Mouse (Mus musculus) midbrain, embryonic 14.5 days (tissue): Measurements from ENCODE around the gene Ccdc173. TPM values are rescaled to one million over a fixed set of nuclear protein-coding genes. Genes with fewer than 3 reads are reported as not detected.
A peak's percentile ranks its signal among the peaks of the same experiment; 100 is the strongest.

ENCODE experiments used
- ATAC-seq: fragments of 200-750 bp; cut with Nextera tagmentation; 2 replicates; pipeline ENCODE4 v1.8.0; 2017; ENCODE audit warnings: moderate number of reproducible peaks, moderate library complexity; ENCODE audit not compliant: low FRiP score, low TSS enrichment
- DNase-seq: peaks from one replicate; pipeline ENCODE4 v3.0.0-alpha.2; 2015
- H3K27ac ChIP-seq: fragments of 300-500 bp; sonication (generic); replicated peaks from 2 replicates; pipeline ENCODE4 v1.5.1; 2014; ENCODE audit warnings: mild to moderate bottlenecking, low read depth, low read length, moderate library complexity
- H3K27me3 ChIP-seq: fragments of 300-500 bp; sonication (generic); 2 replicates; pipeline ENCODE4 v1.6.1; 2014; ENCODE audit warnings: low read length, control low read depth, mixed read lengths; ENCODE audit not compliant: control insufficient read depth, insufficient read depth
- H3K36me3 ChIP-seq: fragments of 300-500 bp; sonication (generic); 2 replicates; pipeline ENCODE4 v1.6.1; 2014; ENCODE audit warnings: low read length, control low read depth; ENCODE audit not compliant: control insufficient read depth, insufficient read depth
- H3K4me1 ChIP-seq: fragments of 300-500 bp; sonication (generic); 2 replicates; pipeline ENCODE4 v1.6.1; 2014; ENCODE audit warnings: mild to moderate bottlenecking, antibody characterized with exemption, low read length, control low read depth; ENCODE audit not compliant: control insufficient read depth, insufficient read depth
- H3K4me2 ChIP-seq: fragments of 300-500 bp; sonication (generic); 2 replicates; pipeline ENCODE4 v1.6.1; 2014; ENCODE audit warnings: mild to moderate bottlenecking, low read length, moderate library complexity
- H3K4me3 ChIP-seq: fragments of 300-500 bp; sonication (generic); replicated peaks from 2 replicates; pipeline ENCODE4 v1.5.1; 2014; ENCODE audit warnings: low read depth, low read length
- H3K9ac ChIP-seq: fragments of 300-500 bp; sonication (generic); replicated peaks from 2 replicates; pipeline ENCODE4 v1.6.1; 2014; ENCODE audit warnings: mild to moderate bottlenecking, low read length, moderate library complexity
- H3K9me3 ChIP-seq: fragments of 300-500 bp; sonication (generic); 2 replicates; pipeline ENCODE4 v1.6.1; 2016; ENCODE audit warnings: low read length, control low read depth, mixed read lengths; ENCODE audit not compliant: control insufficient read depth
- WGBS: fragments of 180-500 bp; shearing (Covaris S2); extraction: QIAGEN DNeasy Blood & Tissue Kit; methylation state at CpG from one replicate; pipeline ENCODE4 v1.1.7; 2014; 5-methylcytosine and 5-hydroxymethylcytosine counted together
- polyA plus RNA-seq: library from polyadenylated mRNA; unstranded; fragments of >200 nt; fragmentation: Nextera tagmentation; extraction: Ambion mirVana; gene quantifications from 2 replicates; pipeline ENCODE4 v1.2.1, GENCODE M21; 2014

The Ccdc173 gene
- polyA plus RNA-seq = 2.5 and 3.0 TPM in 2 replicates

GRCm38 (mm10) chr2:69789429-69790069 lies at the start of gene Ccdc173, which contains the start of gene Phospho2:
Gene Ccdc173, minus strand, starts transcription at chr2:69789575.
Gene Phospho2, plus strand, starts transcription at chr2:69789623.
- Histone ChIP-seq H3K4me2 (peak within 1 kb of the TSS; percentile 68), H3K27me3 (no peaks in the 10 kb centered on the region)
- WGBS = 2% methylated on average over 48 of the region's 48 CpGs

GRCm38 (mm10) chr2:69838707-69839106 lies 49.3 kb upstream of the Ccdc173 start:
- no peak overlapping the region for H3K9ac ChIP-seq
- H3K4me2 ChIP-seq = no peak overlapping the region
- H3K27me3 ChIP-seq = no peaks in the 10 kb centered on the region
- H3K36me3 ChIP-seq = peaks cover 29% of the 10 kb centered on the region
- DNase-seq (no peak), ATAC-seq (no peak)
- H3K9me3 ChIP-seq = no peaks in the 10 kb centered on the region
- H3K4me1 ChIP-seq = no peaks in the 10 kb centered on the region
- no peak overlapping the region for H3K27ac ChIP-seq
- H3K4me3 ChIP-seq = no peak overlapping the region

More at GRCm38 (mm10) chr2:69789429-69790069, at the start of gene Ccdc173, which contains the start of gene Phospho2:
- Histone ChIP-seq H3K9me3 (no peaks in the 10 kb centered on the region), H3K36me3 (peaks cover 11% of the 10 kb centered on the region), H3K4me3 (peak within 1 kb of the TSS; percentile 57), H3K27ac (peak within 1 kb of the TSS; percentile 91), H3K9ac (peak within 1 kb of the TSS; percentile 70), H3K4me1 (peaks cover 7% of the 10 kb centered on the region; the same call in 1 of the 2 replicates)
- DNase-seq (peak; percentile 100), ATAC-seq (peak; percentile 97)

GRCm38 (mm10) chr2:69837996-69838395 lies 48.6 kb upstream of the Ccdc173 start:
- no peak overlapping the region for H3K9ac ChIP-seq
- no peak overlapping the region for H3K4me2 ChIP-seq
- no peak for DNase-seq
- no peak for ATAC-seq
- no peaks in the 10 kb centered on the region for H3K9me3 ChIP-seq
- H3K4me3 ChIP-seq = no peak overlapping the region
- H3K4me1 ChIP-seq = no peaks in the 10 kb centered on the region
- WGBS = 21% methylated on average over 3 of the region's 3 CpGs
- no peak overlapping the region for H3K27ac ChIP-seq
- peaks cover 37% of the 10 kb centered on the region for H3K36me3 ChIP-seq
- no peaks in the 10 kb centered on the region for H3K27me3 ChIP-seq

- no peak overlapping the region for H3K4me3 ChIP-seq
- H3K36me3 ChIP-seq = peaks cover 42% of the 10 kb centered on the region
- H3K4me2 ChIP-seq = no peak overlapping the region
- no peaks in the 10 kb centered on the region for H3K9me3 ChIP-seq
- no peak overlapping the region for H3K27ac ChIP-seq
- DNase-seq (no peak), ATAC-seq (no peak)
- H3K9ac ChIP-seq = no peak overlapping the region
- H3K4me1 ChIP-seq = no peaks in the 10 kb centered on the region
- H3K27me3 ChIP-seq = no peaks in the 10 kb centered on the region
- WGBS = 69% methylated on average over 7 of the region's 7 CpGs
Observed at GRCm38 (mm10) chr2:69837244-69837967, 48.0 kb upstream of the Ccdc173 start.

- Histone ChIP-seq H3K27me3 (no peaks in the 10 kb centered on the region), H3K4me2 (no peak overlapping the region), H3K9me3 (no peaks in the 10 kb centered on the region), H3K4me3 (no peak overlapping the region), H3K9ac (no peak overlapping the region), H3K27ac (no peak overlapping the region), H3K4me1 (peaks cover 13% of the 10 kb centered on the region), H3K36me3 (peaks cover 56% of the 10 kb centered on the region)
- 87% methylated on average over 8 of the region's 8 CpGs for WGBS
- no peak for DNase-seq
- no peak for ATAC-seq
Observed at GRCm38 (mm10) chr2:69830116-69830515, 40.7 kb upstream of the Ccdc173 start.

GRCm38 (mm10) chr2:69829680-69830079 lies 40.3 kb upstream of the Ccdc173 start:
- no peaks in the 10 kb centered on the region for H3K9me3 ChIP-seq
- H3K27ac ChIP-seq = no peak overlapping the region
- WGBS = 98% methylated on average over 2 of the region's 2 CpGs
- no peak overlapping the region for H3K4me2 ChIP-seq
- peaks cover 17% of the 10 kb centered on the region for H3K4me1 ChIP-seq
- no peak overlapping the region for H3K9ac ChIP-seq
- DNase-seq = no peak
- no peaks in the 10 kb centered on the region for H3K27me3 ChIP-seq
- ATAC-seq = no peak
- peaks cover 54% of the 10 kb centered on the region for H3K36me3 ChIP-seq
- no peak overlapping the region for H3K4me3 ChIP-seq

GRCm38 (mm10) chr2:69828031-69828430 lies 38.7 kb upstream of the Ccdc173 start:
- Histone ChIP-seq H3K36me3 (peaks cover 38% of the 10 kb centered on the region), H3K27ac (no peak overlapping the region), H3K9me3 (no peaks in the 10 kb centered on the region), H3K4me1 (peaks cover 25% of the 10 kb centered on the region), H3K4me2 (no peak overlapping the region), H3K4me3 (no peak overlapping the region), H3K27me3 (no peaks in the 10 kb centered on the region), H3K9ac (no peak overlapping the region)
- no peak for DNase-seq
- WGBS = 44% methylated on average over 7 of the region's 7 CpGs
- no peak for ATAC-seq

GRCm38 (mm10) chr2:69826380-69826779 lies 37.0 kb upstream of the Ccdc173 start:
- ATAC-seq (no peak), DNase-seq (peak; percentile 26)
- 55% methylated on average over 2 of the region's 2 CpGs for WGBS
- Histone ChIP-seq H3K4me3 (no peak overlapping the region), H3K4me1 (peaks cover 34% of the 10 kb centered on the region), H3K9ac (no peak overlapping the region), H3K27ac (no peak overlapping the region), H3K4me2 (peak overlapping the region; percentile 19), H3K27me3 (no peaks in the 10 kb centered on the region), H3K36me3 (peaks cover 30% of the 10 kb centered on the region), H3K9me3 (no peaks in the 10 kb centered on the region)
